Mouse (Mus musculus): ENCODE data around the gene Prcd. TPM values are rescaled to one million over a fixed set of nuclear protein-coding genes. Genes with fewer than 3 reads are reported as not detected.
"Not testable (repeated sequence)": the region's sequence is repeated elsewhere in the genome, so short reads cannot be mapped to it uniquely, and the experiment has no call there.

Gene Prcd
- total RNA-seq, 2 experiments from 2014 or later, result 5.2 to 5.5 TPM

DNA sequence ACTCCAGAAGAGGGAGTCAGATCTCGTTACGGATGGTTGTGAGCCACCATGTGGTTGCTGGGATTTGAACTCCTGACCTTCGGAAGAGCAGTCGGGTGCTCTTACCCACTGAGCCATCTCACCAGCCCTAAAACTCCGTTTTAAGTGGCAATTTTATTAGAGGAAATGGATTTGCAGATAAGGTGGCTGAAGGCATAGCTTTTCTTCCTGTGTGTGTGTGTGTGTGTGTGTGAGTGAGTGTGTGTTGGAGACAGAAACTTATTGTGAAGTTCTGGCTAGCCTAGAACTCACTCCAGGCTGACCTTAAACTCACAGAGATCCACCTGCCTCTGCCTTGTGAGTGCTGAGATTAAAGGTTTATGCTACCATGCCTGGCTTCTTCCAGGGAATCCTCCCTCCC is 13.7 kb downstream of the Prcd start:
- DNase-seq (ENCODE audit: low spot score in 2 of 2), result not testable (repeated sequence)

DNA sequence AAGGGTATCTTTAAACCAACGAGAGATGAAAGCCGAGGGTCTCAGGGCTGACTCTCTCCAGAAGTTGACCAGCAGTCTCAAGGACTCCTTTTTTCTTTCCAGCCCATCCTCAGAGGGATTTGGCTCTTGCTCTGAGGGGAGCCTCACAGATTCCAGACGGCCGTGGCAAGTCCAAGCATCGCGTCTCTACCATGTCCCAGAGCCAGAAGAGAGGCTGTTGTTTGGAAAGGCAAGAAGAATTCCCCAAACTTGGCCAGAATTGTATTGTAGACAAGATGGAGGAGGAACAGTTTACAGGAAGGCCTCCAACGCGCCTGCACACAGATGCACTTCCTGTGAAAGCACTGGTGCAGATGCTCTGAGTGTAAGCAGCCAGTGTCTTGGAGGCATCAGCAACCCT is 14.6 kb downstream of the Prcd start:
- DNase-seq (ENCODE audit: low spot score in 2 of 2), result no peak

DNA sequence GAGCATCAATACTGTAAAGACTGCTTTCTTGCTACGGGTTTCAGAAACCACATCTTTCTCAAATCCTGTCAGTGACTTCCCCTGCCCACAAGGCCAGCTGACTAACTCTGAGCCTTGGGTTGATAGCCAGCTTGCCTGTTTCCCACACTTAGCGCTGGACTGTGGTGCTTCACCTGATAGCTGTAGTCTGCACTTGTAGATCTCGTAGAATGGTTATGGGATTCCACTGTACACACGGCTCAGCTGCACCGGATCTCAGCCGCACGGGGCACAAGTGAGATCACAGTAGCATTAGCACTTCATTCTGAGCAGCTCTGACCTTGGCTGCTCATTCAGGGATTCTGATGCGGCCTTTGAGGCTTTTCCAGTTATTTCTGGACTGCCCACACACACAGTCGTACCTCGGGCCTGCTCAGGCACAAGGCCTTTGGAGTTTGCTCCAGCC is 15.1 kb downstream of the Prcd start:
- no peak for DNase-seq (ENCODE audit: low spot score in 2 of 2)

DNA sequence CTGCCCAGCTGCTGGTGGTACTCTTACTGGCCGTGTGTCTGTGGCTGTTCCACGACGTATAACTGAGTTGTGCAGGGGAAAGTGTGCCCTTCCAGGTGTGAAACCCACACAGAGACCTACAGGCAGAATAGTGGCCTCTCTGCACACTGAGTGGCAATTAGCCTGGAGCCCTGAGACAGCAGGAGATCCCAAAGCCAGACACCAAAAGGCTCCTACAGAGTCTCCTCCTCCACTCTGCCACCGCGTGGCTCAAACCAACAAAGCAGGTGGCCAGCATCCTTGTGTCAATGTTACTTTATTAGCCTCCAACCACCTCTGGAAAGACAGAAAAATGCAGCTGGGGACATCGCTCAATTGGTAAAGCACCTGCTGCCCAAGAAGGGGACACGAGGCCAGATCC is 15.5 kb downstream of the Prcd start:
- DNase-seq (ENCODE audit: low spot score in 2 of 2), result no peak

DNA sequence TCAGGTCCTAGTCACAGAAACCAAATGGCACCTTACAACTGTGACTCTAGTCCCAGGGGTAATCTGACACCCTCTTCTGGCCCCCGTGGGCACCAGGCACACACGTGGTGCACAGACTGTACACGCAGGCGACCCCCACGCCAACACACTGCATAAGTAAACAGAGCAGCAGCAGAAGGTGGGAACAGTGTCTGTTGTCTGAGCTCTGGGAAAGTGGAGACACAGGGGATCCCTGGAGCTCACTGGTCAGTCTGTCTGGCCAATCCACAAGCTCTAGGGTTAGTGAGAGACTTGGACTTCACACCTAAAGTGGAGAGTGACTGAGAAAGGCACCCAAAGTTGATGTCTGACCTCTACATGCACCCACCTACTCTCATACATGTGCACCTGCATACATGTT is 16.0 kb downstream of the Prcd start:
- DNase-seq (ENCODE audit: low spot score in 2 of 2), result no peak

DNA sequence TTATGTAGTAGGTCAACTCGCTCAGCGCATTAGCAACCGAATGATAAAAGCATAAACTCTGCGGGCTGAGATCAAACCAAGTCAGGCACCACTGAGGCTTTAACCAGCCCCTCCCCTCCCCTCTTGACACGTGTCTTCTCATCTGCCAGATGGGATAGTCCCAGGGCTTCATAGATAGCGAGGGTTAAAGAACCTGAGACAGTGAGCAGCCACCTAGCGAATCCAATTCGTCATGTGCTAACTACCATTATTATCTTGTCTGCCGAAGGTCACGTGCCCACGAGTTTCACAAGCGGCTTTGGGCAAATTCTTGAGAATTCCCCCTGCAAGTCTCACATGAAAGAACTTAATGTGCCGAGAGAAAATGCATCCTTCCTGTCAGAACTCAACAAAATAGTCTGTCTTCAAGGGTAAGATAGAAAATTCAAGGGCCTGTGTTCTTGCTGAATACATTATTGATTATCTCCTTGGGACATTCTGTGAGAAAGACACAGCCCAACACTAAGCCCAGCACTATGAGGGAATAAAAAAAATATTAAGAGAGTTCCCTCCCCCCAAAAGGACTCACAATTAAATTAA is 16.5 kb downstream of the Prcd start:
- DNase-seq (ENCODE audit: low spot score in 2 of 2), result no peak

DNA sequence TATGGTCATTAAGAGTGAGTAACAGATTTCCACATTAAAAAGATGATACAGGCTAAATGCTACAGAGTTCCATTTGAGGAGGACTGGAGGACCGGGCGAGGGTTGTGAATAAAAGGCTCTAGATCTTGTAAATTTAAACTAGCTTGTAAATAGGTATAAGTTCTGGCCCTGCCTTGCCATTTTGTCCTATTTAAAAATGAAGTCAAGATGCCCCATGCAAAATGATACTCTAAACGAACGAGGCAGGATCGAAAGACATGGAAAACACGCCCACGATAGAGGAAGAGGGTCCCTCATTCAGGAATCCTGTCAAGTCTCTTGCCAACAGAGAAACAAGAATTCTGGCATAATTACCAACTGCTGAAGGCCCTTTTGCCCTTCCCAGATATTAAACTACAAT is 17.1 kb downstream of the Prcd start:
- no peak for DNase-seq (ENCODE audit: low spot score in 2 of 2)

DNA sequence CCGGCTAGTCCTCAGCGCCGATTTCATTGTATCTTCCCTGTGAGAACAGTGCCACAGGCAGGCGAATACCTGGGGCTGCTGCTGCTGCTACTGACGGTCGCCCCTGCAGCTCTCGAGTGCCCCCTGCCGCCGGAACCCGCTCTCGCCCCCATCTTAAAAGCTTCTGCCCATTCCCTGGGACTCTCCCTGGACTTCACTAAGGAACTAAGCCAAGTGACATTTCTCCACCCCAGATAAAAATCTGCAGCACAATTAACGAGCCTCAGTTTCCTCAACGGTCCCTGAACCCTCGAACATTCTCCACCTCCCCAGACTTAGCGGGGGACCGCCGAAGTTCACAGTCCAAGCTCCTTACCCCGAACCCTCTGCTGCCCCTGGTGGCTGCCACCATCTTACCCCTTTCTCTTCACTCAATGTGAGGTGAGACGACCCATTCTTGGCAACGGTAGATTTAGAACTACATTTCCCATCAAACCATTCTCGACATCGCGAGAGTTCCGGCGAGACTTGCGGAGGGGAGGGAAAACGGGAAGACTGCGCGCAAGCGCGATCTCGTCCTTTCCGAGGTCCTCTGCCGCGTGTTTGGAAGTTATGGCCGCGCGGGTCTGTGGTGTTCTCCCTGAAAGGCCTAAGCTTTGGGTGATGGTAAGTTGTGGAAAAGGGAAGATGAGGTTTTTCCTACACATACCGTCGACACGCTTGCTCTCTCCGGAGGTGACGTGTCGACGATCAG is 17.9 kb downstream of the Prcd start:
- peak; percentile 93 to 97 for DNase-seq (ENCODE audit: low spot score in 2 of 2)

DNA sequence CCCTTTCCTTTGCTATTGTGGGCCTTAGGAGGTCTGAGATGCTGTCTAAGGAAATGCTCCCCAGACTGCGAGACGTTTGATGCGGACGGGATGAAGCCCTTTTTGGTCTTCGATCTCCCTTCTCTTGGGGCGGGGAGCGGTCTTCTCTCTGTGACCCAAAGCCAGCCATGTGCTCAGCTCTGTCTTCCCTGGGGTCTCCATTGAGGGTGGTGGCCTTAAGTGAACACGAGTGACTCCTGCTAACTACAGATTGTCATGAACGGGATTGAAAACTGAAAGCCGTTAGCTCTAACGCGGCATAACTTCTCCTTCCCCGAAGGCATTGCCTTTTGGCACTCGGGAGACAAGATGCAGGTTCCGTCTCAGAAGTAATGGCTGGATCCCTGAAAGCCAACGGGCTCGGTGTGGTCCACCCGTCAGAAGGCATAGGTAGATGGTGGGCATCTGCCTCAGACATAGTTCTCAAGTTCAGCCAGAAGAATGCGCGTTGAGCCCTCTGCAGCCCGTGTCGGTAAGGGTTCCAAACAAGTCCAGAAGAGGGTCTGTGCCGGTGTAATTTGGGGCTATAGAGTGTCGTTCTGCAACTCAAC is 18.6 kb downstream of the Prcd start:
- DNase-seq (ENCODE audit: low spot score in 2 of 2), result no peak

DNA sequence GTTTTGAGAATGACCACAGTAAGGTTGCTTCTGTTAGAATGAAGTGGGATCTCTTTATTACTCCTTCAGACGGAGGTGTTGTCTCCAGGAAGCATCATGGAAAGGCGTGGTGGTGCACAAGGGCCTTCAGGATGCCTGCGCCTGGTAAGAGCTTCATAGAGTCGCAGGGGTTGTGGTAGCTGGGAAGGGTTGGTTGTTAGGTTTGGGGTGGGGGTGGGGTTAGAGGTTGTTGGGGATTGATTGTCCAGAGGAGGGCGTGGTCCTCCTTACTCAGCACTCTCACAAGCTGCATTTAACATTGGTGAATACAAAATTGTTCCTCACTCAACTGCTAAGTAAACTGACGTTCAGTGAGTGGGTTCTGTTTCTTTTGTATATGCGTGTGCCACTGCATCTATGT is 19.3 kb downstream of the Prcd start:
- no peak for DNase-seq (ENCODE audit: low spot score in 2 of 2)

DNA sequence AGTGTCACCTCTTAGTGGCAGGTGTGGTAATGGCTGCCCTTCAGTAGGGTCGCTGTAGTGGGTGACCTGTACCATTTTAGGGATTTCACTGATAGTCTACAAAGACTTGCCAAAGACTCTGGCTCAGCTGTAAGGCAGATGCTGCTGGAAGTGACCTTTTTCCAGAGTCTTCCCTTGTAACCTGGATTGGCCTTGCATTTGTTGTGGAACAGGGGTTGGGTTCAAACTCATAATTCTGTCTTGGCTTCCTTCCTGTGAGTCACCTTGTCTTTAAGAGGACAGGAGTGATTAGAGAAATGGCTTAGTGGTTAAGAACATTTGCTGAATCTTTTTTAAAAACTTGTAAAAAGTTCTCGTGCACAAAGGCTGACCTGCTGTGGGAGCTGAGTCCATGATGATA is 20.1 kb downstream of the Prcd start:
- DNase-seq (ENCODE audit: low spot score in 2 of 2), result no peak

DNA sequence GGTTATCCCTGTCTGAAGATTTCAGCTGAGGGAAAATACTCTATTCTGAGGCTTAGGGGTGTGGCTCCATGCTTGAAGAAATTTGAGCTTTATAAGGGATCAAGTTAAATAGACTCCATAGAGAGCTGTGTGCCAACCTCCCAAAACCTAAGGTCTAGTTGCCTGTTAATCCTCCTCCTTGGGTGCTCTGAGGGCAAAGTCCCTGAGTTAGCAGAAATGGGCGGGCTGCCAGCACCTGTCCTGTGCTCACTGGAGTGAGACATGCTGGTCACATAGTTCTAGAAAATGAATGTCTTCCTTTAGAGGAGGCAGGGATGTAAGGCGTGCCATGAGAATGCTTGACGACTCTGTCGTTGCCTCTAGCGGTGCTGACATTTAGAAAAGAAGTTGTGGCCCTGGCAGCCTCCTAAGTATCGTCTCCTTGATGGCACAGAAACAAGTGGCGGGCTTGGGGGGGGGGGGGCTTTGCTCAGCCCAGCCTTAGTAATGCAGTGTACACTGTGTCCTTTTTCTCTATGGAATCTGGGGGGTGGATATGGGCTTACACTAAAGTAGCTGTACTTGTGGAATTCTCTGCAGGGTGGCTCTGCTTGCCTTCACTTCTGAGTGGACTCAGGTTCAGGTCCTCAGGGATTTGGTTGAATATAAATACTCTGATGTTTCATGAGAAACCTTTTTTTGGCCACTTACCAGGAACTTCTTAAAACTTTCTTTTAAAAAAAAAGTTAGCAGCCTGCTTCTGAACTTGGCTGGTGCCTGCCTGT is 21.5 kb downstream of the Prcd start:
- no peak for DNase-seq (ENCODE audit: low spot score in 2 of 2)

DNA sequence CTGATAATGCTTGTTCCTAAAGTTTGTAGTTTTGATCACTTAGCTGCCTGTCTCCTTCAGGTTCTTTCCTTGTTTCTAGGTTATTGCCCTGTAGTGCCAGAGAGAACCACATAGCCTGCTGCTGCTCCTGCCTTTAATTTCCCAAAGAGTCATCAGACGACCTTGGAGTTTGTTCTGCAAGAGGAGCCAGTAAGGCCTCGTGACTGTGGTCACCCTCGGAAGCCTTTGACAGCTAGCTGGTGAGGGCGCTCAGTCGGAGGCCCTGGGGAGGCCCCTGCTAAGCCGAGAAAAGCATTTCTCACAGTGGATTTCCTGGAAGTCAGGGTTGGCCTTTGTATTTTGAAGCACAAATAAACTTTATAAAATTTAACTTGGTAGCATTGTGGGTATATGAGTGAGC is 22.1 kb downstream of the Prcd start:
- not testable (repeated sequence) for DNase-seq (ENCODE audit: low spot score in 2 of 2)

DNA sequence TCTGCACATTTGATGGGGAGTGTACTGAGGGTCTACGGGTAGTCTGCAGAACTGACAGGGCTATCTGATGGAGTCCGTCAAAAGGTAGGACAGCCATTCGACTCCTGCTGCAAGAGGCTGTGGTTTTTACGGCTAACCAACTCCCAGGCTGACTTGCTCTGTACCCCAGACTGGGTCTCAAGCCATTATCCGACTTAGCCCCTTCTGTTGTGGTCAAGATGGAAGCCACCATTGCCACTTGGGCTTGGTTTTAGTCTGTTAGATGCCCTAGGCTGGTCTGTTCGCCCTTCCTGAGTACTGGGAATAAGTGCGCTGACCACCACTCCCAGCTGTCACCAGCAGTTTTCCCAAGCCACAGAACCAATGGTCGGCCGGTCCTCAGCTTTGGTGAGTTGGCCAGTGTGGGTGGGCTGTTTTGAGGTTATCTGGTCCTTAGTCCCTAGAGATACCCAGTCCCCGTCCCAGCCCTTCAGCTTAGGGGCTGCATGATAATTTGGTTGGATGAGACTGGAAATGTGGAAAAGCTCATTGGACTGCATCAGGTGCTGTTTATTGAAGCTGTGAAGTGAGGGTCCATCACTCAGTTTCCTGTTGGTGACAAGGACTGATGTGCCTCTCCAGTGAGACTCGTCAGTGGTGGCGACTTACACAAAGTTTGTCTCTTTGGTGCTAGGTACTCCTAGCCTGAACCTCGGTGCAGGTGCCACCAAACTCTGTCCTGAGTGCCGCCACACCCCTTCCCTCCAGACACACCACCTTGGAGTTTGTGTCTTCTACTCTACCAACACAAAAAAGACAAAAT is 23.0 kb downstream of the Prcd start:
- DNase-seq (ENCODE audit: low spot score in 2 of 2), result no peak

DNA sequence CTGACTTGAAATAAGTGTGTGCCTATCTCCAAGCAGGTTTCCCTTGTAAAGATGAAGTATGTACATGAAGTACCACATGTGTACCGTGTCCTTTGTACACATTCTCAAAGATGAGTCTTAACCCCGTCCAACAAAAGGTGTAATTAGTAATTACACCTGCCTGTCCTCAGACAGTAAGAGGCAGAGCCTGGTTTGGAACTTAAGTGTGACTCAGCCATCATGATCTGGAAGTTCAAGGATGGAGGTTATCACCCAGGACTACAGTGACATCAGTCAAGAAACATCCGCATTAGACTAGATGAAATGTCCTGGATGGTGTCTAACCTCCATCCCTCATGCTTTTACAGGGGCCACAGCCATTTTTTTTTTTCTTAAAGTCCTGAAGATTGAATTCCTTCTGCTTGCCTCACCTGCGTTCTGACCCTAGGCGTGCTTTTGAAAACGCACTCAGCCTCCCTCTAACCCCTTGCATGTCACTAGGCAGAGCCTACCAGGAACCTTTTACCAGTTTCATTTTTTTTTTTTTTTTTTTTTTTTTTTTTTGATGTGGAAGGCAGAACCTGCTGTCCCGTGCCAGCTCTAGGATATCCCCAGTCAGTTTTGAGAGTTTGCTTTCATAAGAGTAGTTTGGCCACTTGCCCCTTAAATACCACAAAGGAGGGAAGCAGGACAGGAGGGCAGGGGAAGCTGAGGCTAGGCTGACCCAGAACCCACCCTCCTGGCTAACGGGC is 24.5 kb downstream of the Prcd start:
- no peak for DNase-seq (ENCODE audit: low spot score in 2 of 2)

DNA sequence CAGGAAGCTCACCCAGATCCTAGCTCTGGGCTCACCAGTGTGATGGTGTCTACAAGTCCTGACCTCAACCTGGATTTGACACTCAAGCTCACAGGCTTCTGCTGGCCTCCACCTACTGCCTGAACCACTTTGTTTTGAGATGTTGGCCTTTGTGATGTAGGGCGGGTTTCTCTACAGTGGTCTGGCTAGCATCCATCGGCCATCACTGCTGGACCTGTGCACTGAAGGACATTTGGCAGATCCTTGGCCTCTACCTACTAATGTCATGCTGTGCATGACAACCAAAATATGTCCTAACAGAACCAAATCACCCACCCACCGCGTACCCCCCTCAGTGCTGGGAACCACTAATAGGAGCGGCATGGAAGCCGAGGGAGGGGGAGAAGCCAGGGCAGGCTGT is 25.8 kb downstream of the Prcd start:
- DNase-seq (ENCODE audit: low spot score in 2 of 2), result no peak

DNA sequence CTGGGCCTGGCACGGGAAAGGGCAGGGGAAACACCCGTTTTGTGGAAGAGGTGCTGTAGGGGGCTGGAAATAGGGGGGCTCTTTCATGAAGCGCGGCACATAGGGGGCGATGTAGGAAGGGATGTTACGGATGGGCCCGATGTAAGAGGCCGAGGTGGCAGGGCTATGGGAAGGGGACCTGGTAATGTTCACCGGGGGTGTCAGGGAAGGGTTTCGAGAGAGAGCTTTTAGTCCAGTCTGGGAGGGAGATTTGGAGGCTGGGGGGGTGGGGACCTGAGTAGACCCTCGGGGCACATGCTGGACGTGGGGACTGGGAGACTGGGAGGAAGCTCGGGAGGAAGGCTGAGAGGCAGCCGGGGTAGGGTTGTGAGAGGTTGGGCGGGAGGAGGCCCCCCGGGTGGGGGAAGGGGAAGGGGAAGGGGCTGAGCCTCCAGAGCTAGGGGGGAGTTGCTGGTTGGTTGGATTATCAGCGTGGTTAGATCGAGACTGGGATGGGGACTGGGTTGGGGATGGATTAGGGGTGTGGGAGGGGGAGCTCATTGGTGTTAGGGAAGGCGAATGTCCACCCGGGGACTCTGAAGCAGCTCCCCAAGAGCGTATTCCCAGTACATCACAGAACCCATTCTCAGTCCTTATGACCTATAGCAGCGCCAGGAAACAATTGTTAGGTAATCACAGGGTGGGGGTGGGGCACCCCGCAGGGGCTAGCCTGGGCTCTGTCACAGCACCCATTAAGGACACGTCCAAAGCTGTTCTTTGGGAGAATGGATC is 27.2 kb downstream of the Prcd start:
- DNase-seq (ENCODE audit: low spot score in 2 of 2), result no peak

DNA sequence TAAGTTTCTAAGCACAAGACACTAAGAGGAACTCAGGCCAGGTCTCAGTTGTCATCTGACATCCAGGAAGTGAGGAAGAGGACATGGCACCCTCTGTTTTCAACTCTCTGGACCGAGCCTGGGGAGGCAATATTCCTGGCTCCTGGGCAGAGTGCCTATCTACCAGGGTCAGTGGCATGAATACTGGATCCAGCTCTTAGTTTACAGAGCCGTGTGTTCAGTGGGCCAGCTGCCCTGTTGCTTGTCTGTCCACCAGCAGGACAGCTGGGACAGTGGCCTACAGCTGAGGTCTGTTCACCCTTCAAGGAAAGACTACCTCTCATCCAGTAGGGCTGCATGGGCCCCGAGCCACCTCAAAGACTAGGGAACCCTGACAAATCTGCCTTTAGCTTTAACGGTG is 27.8 kb downstream of the Prcd start:
- DNase-seq (ENCODE audit: low spot score in 2 of 2), result no peak

DNA sequence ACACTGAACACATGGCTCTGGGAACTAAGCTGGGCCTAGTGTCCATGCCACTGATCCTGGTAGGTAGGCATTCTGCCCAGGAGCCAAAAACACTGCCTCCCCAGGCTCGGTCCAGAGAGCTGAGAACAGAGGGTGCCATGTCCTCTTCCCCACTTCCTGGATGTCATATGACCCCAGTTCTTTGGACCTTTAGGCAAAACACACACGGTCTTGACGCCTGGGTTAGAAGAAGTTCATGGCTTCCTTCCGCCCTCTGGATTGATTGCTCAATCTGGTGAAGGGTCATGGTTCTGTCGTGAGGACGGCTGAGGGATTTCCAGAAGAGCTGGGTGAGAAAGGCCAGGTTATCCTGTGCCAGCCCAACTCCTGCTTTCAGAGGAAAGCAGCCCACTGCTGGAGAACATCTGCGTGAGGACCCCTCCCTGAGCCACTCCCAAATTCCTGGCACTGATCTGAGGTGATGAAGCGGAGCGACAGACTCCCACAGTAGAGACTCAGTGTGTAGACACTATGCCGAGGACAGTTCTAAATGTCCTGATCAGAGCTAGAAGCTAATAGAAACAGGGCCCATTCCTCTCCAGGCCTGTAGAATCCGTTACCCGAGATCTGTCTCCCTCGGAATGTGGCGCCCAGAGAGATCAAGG is 29.3 kb downstream of the Prcd start:
- no peak for DNase-seq (ENCODE audit: low spot score in 2 of 2)

Measured in adrenal gland, postnatal 4 days (tissue).